Mouse (Mus musculus) cerebellum, adult 18-20 months (tissue): ENCODE data around the gene Catsperz.

Experiments used
- DNase-seq, 2 experiments: peaks; one replicate each; pipeline ENCODE4 v3.0.0; 2021

Catsperz gene

DNA sequence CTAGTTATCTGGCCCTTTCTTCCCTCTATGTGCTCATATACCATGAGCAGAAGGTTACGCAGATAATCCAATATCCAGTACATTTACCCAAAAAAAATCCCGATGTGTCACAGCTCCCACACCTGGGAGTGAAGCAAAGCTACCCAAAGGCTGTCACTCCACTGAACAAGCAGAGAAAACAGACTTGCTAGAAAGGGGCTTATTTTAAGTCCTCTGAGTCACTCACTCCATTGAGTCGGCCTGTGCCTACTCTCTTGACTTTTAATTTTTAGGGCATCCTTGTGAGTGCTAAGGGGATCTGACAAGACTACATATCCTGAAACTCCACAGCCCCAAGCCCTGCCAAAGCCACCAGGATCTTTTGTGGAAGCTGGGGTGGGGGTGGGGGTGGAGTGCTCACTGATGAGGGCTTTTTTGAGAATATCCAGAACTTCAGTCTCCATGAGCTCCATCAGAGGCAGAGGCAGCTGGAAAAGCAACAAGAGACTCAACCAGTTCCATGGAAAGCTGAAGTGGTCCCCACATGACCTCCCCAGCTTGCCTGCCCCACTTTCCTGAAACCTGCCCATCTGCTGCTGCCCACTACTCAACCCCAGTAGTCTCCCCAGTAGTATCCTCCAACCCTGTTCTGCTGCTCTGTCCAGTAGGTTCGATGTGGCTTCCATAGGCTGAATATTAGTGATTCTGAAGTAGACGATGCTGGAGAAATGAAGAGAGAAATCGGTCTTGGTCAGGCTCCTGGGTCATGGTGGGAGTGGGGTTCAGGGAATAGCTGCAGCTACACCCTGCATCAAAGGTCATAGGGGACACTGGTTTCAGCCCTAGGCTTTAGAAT is 2.1 kb downstream of the Catsperz start:
- peak in 1 of 2 experiments; percentile 36 for DNase-seq

DNA sequence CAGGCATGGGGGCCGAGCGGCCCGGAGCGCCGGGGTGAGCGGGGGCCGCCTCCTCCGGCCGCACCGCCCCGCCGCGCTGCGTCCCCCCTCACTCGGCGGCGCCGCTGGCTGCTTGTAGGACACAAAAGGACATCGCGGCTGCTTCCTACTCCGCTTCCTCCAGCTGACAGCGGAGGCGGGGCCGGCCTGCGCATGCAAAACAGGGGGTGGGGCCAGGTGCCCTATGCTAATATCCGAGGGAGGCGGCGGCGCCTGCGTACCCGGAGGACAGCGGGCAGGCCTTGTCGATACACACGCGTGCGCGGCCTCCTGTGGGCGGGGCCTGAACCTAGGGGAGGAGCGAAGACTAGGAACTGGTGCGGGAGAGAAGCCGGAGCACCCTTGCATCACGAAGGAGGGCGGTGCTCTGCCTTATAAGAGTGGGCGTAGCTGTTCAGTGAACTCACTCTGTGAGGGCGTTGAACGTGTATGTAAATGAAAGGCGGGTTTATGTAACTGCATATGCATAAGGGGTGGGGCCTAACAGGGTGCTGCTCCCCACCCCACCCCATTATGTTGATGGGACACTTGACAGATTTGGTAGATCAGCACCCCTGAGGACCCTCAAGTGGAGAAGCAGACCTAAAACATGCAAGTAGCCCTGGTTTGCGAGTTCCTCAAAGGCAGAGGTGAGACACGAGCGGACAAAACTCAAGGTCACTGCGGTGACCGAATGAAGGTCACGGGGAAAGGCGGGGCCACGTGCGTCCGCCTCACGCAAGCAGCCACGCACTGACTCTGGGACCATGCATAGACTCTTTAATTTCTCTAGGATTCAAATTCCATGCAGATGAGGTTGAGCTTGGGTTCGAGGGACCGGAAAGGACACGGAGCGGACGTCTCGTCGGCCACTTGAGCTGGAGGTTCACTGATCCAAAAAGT is 3.3 kb downstream of the Catsperz start, which contains the start of gene Esrra:
Gene Esrra, minus strand, starts transcription at position 167 of the 921 bp plus-strand sequence.
- DNase-seq = peak; percentile 100

DNA sequence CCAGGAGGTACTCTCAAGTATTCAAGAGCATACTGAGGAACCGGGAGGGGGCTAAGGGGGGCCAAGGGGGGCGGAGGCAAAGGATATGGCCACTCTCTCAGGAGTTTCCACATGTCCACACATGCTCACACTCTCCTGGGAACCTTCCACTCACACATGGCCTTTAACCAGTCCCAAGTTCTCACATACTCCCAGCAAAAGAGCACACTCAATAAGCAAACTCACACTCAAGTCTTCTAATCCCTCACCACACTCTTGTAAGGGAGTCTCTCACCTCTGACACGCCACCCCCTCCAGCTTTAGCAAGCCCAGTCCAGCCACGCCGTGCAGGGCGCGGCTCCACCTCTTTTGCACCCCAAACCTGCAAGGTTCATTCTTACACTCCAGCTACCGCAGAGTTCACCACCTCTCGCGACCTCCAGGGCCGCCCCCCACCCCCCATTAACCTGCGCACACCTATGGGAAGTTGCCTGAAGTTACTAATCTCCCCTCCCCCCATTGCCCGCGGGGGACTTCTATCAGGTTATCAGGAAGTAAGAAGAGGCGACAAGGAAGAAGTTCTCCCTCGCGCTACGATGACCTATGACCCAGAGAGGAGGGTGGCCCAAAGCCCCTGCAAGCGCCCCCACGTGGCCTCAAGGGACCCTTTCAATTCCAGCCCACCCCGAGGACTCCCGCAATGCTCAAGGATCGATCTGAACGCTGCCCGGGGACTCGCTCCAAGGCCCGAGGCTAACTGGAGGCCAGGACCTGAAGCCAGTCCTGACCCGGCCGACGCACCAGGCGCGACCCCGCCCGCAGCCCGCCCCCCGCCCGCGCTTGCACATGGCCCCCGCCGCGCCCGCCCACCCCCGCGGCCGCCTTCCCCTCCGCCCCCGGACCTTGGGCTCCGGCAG is 4.2 kb downstream of the Catsperz start:
- DNase-seq = peak; percentile 57 to 67

DNA sequence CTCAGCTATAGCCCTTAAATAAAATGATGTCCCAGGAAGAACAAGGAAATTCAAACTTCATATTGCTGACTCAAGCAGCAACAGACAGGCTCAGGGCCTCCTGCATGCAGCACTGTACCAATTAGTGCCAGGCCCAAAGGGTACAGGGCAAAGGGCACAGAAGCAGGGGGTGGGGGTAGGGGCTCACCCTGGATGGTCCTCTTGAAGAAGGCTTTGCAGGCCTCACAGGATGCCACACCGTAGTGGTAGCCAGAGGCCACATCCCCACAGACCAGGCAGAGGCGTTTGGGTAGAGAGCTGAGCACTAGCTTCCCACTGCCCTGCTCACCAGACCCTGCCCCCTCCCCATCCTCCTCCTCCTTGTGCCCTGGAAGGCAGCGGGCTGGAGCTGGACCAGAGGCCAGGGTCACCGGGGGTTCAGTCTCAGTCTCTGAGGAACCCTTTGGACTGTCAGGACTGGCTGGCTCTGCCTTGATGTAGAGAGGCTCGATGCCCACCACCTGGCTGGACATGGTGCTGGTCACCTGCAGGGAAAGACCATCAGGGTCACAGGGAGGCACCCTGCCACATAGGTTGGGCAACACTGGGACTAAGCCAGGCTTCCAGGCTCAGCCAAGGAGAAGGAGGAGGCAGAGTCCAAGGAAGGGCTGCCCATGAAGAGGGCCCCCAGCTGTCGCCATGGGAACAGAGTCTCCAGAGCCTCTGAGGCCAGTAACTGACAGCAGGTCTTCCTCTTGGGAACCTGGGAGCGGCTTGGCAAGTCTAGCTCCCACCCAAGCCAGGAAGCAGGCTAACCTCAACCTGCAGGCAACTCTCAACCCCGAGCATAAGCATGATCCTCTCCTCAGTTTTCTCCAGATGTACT is 5.1 kb downstream of the Catsperz start:
- DNase-seq = peak; percentile 59 to 66

DNA sequence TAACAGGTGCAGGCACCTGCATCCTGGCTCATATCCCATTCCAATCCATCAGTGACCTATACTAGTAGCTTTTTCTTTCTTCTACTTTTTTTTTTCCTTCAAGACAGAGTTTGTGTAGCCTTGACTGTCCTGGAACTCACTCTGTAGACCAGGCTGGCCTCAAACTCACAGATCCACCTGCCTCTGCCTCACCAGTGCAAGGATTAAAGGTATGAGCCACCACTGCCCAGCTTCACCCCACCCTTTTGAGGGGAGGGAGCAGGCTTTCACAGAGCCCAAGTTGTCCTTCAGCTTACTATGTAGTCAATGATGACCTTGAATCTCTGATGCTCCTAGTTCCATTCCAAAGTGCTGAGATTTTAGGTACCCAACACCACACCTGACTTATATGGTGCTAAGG is 5.7 kb downstream of the Catsperz start:
- DNase-seq = peak in 1 of 2 experiments; percentile 10

DNA sequence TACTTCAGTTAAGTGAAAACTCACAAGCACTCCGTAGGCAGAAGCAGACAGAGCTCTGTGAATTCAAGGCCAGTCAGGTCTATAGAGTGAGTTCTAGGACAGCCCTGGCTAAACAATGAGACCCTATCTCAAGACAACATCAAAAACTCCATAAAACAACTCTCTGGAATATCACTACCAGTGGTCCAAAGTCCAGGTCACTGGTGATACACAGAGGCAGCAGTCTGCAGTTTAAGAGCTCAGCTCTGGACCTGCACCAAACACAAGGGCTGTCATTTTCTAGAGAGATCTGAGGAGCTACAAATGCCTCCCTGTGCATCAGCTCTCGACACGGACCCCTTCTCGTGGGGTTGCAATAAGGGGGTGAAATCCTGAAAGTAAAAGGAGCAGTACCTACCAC is 6.9 kb downstream of the Catsperz start:
- peak in 1 of 2 experiments; percentile 6 for DNase-seq

DNA sequence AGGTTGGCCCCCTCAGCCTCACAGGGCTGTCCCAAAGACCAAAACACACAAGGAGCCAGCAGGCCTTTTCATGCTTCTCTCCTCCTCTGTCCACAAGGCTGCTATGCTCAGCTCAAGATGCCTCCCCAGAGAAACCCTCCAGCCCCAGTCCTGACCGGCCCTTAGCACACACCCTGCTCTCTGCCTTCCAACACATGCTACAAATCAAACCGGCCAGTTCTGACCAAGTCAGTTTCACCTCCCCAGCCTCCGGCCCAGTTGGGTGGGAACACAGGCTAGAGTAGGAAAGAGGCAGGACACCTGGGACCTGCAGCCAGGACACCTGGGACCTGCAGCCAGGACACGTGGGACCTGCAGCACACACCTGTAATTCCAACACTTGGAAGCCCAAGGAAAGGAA is 8.7 kb downstream of the Catsperz start:
- peak in 1 of 2 experiments; percentile 12 for DNase-seq

DNA sequence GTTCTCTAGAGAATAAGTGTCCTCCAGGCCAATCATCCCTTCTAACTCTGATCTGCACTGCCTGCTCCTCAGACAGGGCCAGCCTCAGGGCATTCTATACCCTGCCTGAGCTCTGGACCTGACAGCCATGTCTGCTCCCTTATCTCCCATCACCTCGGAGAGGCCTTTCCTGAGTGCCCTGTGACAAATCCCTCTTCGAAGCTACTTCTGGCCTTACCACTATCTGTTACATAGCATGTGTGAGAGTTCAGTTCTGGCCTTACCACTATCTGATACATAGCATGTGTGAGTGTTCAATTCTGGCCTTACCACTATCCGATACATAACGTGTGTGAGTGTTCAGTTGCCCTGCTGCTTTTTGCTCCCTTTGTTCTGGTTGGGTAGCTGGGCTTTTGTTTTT is 9.9 kb downstream of the Catsperz start:
- DNase-seq = no peak

DNA sequence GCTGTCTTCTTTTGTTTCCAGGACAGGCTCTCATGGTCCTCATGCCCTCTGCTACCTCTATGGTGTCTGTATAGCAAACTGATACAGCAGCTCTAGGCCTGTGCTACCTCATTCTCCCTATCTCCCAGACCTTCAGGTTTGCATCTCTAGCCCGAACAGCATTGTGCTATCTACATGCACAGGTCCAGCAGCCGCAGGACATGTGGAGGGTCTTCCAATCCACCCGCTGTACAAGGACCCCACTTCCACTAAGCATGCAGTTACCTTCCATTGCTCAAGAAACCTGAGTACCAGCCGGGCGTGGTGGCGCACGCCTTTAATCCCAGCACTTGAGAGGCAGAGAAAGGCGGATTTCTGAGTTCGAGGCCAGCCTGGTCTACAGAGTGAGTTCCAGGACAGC is 10.6 kb downstream of the Catsperz start:
- peak in 1 of 2 experiments; percentile 8 for DNase-seq

DNA sequence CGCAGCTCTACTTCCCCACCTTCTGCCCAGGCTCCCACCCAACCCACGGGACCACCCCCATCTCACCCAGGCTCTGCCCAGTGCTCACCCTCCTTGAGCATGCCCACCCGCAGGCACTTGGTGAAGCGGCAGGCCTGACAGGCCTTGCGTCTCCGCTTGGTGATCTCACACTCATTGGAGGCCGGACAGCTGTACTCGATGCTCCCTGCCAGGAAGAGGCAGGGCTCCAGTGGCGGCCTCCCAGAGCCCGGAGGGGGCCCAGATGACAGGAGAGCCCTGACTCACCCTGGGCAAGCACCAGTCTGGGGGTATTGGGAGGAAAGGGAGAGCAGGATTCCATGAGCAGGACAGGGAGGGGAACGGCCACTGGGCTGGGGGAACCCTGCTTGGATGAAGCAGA is 11.2 kb downstream of the Catsperz start:
- DNase-seq = peak in 1 of 2 experiments; percentile 13

DNA sequence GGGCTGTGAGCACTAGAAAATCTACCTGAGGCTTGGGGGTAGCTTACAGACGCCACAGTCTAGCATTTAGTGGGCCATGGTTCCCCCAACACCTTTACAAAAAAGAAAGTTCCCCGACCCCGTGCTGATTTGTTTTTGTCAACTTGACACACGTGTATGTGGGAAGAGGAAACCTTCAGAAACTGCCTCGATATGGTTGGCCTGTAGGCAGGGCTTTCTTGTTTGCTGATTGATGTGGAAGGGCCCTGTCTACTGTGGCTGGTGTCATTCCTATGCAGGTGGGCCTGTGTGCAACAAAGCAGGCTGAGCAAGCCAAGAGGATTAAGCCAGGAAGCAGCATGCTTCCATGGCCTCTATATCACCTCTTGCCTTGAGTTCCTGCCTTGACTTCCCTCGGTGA is 12.1 kb downstream of the Catsperz start:
- DNase-seq = no peak

DNA sequence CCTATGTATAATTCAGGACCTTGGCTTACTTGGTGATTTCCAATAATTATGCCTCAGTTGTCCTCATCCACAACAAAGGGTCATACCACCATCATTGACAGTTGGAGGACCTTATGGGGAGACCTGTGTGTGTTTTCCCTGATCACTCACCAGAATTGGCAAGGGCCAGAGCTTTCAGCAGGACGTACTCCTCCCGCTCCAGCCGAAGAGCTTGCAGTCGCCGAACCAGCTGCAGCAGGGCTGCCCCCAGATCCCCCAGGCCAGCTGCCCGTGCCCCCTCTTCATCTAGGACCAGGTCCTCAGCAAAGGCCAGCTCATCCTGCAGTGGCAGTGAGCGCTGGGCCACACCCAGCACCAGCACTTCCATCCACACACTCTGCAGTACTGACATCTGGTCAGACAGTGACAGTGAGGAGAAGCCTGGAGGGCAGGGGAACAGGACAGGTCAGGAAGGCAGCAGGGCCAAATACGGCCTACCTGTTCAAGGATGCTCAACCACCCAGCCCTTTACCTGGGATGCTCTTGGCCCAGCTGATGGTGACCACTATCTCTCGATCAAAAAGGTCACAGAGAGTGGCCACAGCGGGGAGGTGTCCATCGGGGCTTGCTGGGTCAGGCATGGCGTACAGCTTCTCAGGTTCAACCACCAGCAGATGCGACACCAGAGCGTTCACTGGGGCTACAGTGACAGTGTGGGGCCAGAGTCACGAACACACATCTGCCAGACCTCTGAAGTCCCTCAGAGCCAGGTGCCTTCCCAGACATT is 12.8 kb downstream of the Catsperz start:
- DNase-seq = peak in 1 of 2 experiments; percentile 10

DNA sequence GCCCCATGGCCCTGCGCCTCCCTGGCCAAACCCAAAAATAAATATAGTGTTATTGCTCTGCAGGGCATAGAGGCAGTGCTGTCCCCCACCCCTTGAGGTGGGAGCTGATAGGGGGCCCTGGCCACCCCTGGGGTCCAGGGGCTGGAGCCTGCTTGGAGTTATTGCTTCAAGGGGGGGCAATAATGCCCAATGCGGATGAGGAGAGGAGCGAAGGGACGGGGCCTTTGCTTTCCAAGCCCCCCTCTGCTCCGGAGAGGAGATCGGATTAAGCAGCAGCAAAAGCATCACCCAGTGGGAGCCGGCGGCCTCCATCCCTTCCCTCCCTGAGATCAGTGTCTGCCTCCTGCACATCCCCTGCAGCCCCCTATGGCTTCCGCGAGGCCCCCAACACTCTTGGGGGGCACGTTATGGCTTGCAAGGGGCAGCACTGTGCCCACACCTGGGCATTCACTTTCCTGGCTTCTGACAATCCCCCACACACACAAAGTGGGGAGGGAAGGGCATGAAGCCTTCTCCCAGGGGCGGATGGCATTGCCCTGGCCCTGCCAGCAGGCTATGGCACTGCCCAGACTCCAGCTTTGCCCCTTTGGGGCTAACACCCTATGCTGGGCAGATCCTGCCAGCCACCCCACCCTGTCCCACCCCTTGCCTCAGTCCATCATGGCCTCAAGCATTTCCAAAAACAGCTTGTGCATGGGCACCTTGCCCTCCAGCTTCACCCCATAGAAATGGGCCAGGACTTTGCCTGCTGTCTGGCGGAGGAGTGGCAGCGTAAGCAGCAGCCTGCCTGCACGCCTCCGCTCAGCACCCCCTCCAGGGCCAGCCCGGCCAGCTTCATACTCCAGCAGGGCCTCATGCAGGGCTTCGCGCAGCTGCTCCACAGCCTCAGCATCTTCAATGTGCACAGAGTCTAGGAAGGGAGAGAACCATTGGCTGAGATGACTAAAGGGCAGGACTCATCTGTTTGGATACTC is 13.8 kb downstream of the Catsperz start:
- DNase-seq = peak in 1 of 2 experiments; percentile 21

DNA sequence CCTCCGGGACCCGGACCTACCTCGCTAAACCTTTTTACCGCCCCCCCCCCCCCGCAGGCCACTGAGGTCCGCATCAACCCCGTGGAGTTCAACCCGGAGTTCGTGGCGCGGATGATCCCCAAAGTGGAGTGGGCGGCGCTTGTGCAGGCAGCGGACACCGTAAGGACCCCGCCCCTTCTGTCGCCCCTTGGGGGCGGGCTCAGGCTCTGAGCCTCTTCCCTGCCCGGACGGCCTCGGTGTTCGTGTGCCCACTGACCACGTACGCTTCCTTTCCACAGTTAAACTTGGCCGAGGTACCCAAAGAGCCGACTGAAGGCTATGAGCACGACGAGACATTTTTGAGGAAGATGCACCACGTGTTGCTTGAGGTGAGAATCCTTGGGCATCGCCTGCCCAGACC is 14.9 kb downstream of the Catsperz start:
- peak in 1 of 2 experiments; percentile 38 for DNase-seq

DNA sequence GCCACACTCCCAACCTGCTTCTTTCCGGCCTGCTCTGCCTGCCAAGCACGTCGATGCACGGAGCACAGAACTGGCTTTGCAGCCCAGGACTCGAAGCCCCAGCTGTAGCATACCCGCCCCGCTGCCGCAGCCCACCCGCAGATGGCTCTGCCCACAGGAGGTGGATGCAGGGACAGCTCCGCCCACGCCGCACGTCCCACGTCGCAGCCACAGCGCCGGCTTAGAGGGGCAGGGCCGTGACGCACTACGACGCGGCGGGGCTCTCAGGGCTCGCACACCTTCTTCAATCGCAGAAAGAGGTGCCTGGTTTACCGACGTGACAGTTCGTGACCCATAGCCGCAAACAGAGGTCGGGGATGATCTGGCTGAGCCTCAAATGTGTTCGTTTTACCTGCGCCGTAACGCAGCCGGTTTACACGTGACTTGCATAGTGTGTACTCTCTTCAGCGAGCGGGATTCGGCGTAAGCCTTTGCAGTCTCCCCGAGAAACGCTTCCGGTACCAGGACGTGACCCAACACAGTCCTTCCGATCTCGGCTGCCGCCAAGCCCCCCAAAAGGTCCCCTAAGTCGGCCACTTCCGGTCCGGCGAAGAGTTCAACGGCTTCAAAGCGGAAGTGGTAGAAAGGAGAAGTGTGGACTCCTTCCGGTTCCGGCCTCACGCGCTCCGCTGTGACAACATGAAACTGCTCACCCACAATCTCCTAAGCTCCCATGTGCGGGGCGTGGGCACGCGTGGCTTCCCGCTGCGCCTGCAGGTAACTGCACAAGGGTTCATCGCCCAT is 15.5 kb downstream of the Catsperz start, which contains the start of the genes Trmt112 and Prdx5:
Gene Trmt112, plus strand, starts transcription at position 192 of the 783 bp plus-strand sequence.
Gene Prdx5, minus strand, starts transcription at position 600 of the 783 bp plus-strand sequence.
- peak; percentile 89 to 93 for DNase-seq

DNA sequence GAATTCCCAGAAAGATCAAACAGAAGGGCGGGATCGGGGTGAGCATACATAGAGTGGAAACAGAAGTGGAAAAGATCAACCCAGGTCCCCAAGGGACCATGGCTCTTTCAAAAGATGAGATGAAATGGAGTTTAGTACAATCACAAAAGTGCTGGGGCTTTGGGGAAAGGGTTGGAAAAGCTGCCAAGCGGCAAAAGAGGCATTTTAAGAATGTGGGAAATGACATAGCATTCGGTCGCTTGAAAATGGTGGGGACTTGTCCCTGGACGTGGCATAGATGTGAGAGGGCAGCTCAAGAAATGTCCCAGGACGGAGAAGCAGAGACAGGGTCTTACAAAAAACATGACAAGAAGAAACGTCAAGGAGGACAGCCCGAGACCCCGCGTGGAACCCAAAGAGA is 16.2 kb downstream of the Catsperz start:
- DNase-seq = no peak

DNA sequence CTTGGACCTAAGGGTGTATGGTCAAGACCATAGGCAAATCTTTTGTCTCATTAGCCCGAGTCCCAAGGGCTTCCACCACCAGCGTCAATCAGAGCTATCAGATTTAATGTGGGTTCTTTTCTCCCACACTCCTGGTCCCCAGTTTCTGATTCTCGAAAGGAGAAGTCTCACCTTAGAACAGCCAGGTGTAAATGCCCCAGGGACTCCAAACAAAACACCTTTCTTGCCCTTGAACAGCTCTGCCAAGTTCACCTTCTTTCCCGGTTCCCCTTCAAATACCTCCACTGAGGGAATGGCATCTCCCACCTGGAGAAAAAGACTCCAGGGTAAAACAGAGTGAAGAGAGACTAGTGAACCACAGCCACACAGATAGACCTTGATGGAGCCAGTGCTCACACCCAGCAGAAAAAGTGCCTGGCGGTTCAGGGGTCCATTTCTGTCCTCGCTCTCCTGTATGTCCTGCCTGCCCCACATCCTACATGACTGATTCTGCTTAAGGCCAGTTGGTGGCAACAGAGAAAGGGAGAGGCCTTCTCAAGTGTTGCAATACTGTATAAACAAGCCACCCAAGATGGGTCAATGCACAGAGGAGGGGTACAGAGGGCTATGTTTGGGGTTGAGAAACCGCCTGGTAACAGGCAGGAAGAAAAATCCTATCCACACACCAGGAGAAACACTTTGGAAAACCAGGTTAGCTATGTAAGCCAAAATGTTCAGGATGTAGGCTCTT is 17.2 kb downstream of the Catsperz start:
- peak in 1 of 2 experiments; percentile 24 for DNase-seq

DNA sequence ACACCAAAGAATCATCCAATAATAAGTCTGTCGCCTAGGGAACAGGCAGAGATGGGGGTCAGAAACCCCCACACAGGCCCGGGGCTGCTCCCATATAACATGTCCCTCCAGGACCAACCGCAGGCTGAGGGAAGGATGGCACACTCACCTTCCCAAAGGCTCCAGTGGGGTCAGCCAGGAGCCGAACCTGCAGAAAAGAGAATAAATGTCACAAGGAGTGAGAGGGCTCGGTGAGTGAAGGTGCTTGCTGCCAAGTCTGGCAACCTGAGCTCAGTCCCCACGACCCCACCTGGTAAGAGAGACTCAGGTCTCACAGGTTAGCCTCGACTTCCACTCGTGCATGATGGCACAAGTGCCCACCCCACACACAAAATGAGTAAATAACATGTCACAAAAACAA is 18.1 kb downstream of the Catsperz start:
- DNase-seq = no peak
